Mouse (Mus musculus) macrophage (primary cell): ENCODE data around the gene Oscp1. TPM values are rescaled to one million over a fixed set of nuclear protein-coding genes. Genes with fewer than 3 reads are reported as not detected.
A peak's percentile ranks its signal among the peaks of the same experiment; 100 is the strongest.

Experiments used
- H3K27ac ChIP-seq: fragments of 350-480 bp; formaldehyde crosslinking; 2 replicates; pipeline ENCODE4 v1.9.0; 2021
- H3K36me3 ChIP-seq: fragments of 350-480 bp; formaldehyde crosslinking; 2 replicates; pipeline ENCODE4 v1.9.0; 2021; ENCODE audit errors: inconsistent target
- H3K4me3 ChIP-seq: fragments of 350-480 bp; formaldehyde crosslinking; 2 replicates; pipeline ENCODE4 v1.9.0; 2021; ENCODE audit errors: inconsistent target
- H3K79me2 ChIP-seq: fragments of 350-480 bp; formaldehyde crosslinking; 2 replicates; pipeline ENCODE4 v1.9.0; 2021; ENCODE audit errors: inconsistent target
- WGBS: methylation state at CpG from one replicate; pipeline ENCODE4 v1.1.7; 2026; ENCODE audit warnings: inconsistent platforms; ENCODE audit not compliant: missing documents; 5-methylcytosine and 5-hydroxymethylcytosine counted together
- polyA plus RNA-seq: library from polyadenylated mRNA; stranded (reverse); fragments of 250-400 nt; gene quantifications from 3 replicates; pipeline ENCODE4 v1.2.4, GENCODE M21; 2018; ENCODE audit warnings: inconsistent platforms

Gene Oscp1
- polyA plus RNA-seq, 1 experiment from 2014 or later, result 1.4 TPM

- no peaks in the 10 kb centered on the region for H3K79me2 ChIP-seq
- H3K36me3 ChIP-seq, result peaks cover 18% of the 10 kb centered on the region
- H3K27ac ChIP-seq, result peak overlapping the region; percentile 74
- H3K4me3 ChIP-seq, result no peak overlapping the region
- WGBS, result 26% methylated on average over 9 of the region's 10 CpGs
These were observed 73.1 kb downstream of the Oscp1 start for GRCm38 (mm10) chr4:126131290-126132121.

GRCm38 (mm10) chr4:126132636-126133264 is 74.4 kb downstream of the Oscp1 start:
- H3K27ac ChIP-seq, result peak overlapping the region; percentile 74
- H3K4me3 ChIP-seq, result no peak overlapping the region
- peaks cover 18% of the 10 kb centered on the region for H3K36me3 ChIP-seq
- 96% methylated on average over 6 of the region's 6 CpGs for WGBS
- H3K79me2 ChIP-seq, result no peaks in the 10 kb centered on the region

GRCm38 (mm10) chr4:126134236-126134635 is 75.9 kb downstream of the Oscp1 start:
- Histone ChIP-seq H3K36me3 (peaks cover 16% of the 10 kb centered on the region), H3K79me2 (no peaks in the 10 kb centered on the region), H3K27ac (no peak overlapping the region), H3K4me3 (no peak overlapping the region)
- WGBS, result 96% methylated on average over 4 of the region's 4 CpGs

- H3K79me2 ChIP-seq, result no peaks in the 10 kb centered on the region
- no peak overlapping the region for H3K27ac ChIP-seq
- 98% methylated on average over 4 of the region's 4 CpGs for WGBS
- H3K36me3 ChIP-seq, result peaks cover 17% of the 10 kb centered on the region
- H3K4me3 ChIP-seq, result no peak overlapping the region
These were observed 76.3 kb downstream of the Oscp1 start for GRCm38 (mm10) chr4:126134639-126135038.

GRCm38 (mm10) chr4:126137773-126138172 is 79.4 kb downstream of the Oscp1 start:
- 68% methylated on average over 4 of the region's 4 CpGs for WGBS
- no peak overlapping the region for H3K4me3 ChIP-seq
- no peak overlapping the region for H3K27ac ChIP-seq
- no peaks in the 10 kb centered on the region for H3K79me2 ChIP-seq
- H3K36me3 ChIP-seq, result peaks cover 23% of the 10 kb centered on the region

- peaks cover 14% of the 10 kb centered on the region; the same call in 1 of the 2 replicates for H3K36me3 ChIP-seq
- no peak overlapping the region for H3K27ac ChIP-seq
- 90% methylated on average over 5 of the region's 5 CpGs for WGBS
- H3K79me2 ChIP-seq, result no peaks in the 10 kb centered on the region
- no peak overlapping the region for H3K4me3 ChIP-seq
These were observed 82.7 kb downstream of the Oscp1 start for GRCm38 (mm10) chr4:126141021-126141420.

Other genes starting within 250 kb of the Oscp1 start
- 16.5 to 106 TPM (median 61.5 TPM) in 3 replicates for gene Csf3r, start 34.0 kb upstream of the Oscp1 start, polyA plus RNA-seq
- 75.9 to 175 TPM (median 85.2 TPM) in 3 replicates for gene Mrps15, start 11.6 kb upstream of the Oscp1 start, polyA plus RNA-seq
- 32.0 to 47.2 TPM (median 38.4 TPM) in 3 replicates for gene Lsm10, start 38.1 kb downstream of the Oscp1 start, polyA plus RNA-seq
- gene Stk40, start 45.4 kb downstream of the Oscp1 start, polyA plus RNA-seq, result 16.8 to 26.2 TPM (median 19.5 TPM) in 3 replicates
- gene Eva1b, start 89.2 kb downstream of the Oscp1 start, polyA plus RNA-seq, result 4.4 to 20.0 TPM (median 6.2 TPM) in 3 replicates
- gene Sh3d21, start 104.9 kb downstream of the Oscp1 start, polyA plus RNA-seq, result 0.38 to 0.59 TPM (median 0.58 TPM) in 3 replicates
- gene Thrap3, start 144.2 kb downstream of the Oscp1 start, polyA plus RNA-seq, result 109 to 345 TPM (median 123 TPM) in 3 replicates
- gene Map7d1, start 197.8 kb downstream of the Oscp1 start, polyA plus RNA-seq, result 105 to 157 TPM (median 139 TPM) in 3 replicates
- gene Trappc3, start 203.8 kb downstream of the Oscp1 start, polyA plus RNA-seq, result 93.4 to 103 TPM (median 95.6 TPM) in 3 replicates
- not detected in 3 replicates for gene Col8a2, start 228.2 kb downstream of the Oscp1 start, polyA plus RNA-seq